Mouse (Mus musculus) lung, postnatal 4 days (tissue): Measurements from ENCODE around the gene Stat2.

Source experiments
- DNase-seq, 2 experiments: peaks; one replicate each; pipeline ENCODE4 v3.0.0; 2021

Stat2 gene

GRCm38 (mm10) chr10:128270287-128270841, at the start of gene Stat2:
Stat2 (plus strand) TSS chr10:128270559.
- peak; percentile 97 to 98 for DNase-seq

GRCm38 (mm10) chr10:128221533-128222286, 48.6 kb upstream of the Stat2 start:
- no peak for DNase-seq

- DNase-seq = no peak
Observed at GRCm38 (mm10) chr10:128225064-128225463, 45.3 kb upstream of the Stat2 start.

GRCm38 (mm10) chr10:128225538-128225937, 44.8 kb upstream of the Stat2 start, which contains the start of gene Mip:
Mip (plus strand) TSS chr10:128225838.
- DNase-seq = no peak

- no peak for DNase-seq
Observed at GRCm38 (mm10) chr10:128227592-128227991, 42.8 kb upstream of the Stat2 start.

GRCm38 (mm10) chr10:128228009-128228408, 42.4 kb upstream of the Stat2 start:
- DNase-seq = no peak

- no peak for DNase-seq
Observed at GRCm38 (mm10) chr10:128230582-128230981, 39.8 kb upstream of the Stat2 start.

- no peak for DNase-seq
Observed at GRCm38 (mm10) chr10:128231146-128231545, 39.2 kb upstream of the Stat2 start.

GRCm38 (mm10) chr10:128231697-128232419, 38.5 kb upstream of the Stat2 start, which contains the start of gene Timeless:
Timeless (plus strand) TSS chr10:128232065.
- peak; percentile 90 to 91 for DNase-seq

GRCm38 (mm10) chr10:128232420-128232985, 37.9 kb upstream of the Stat2 start:
- DNase-seq = peak in 1 of 2 experiments; percentile 72

- no peak for DNase-seq
Observed at GRCm38 (mm10) chr10:128236321-128236720, 34.0 kb upstream of the Stat2 start.

GRCm38 (mm10) chr10:128237807-128238480, 32.4 kb upstream of the Stat2 start:
- DNase-seq = no peak

GRCm38 (mm10) chr10:128239140-128239539, 31.2 kb upstream of the Stat2 start:
- no peak for DNase-seq

- DNase-seq = no peak
Observed at GRCm38 (mm10) chr10:128240131-128240530, 30.2 kb upstream of the Stat2 start.

GRCm38 (mm10) chr10:128243252-128243651, 27.1 kb upstream of the Stat2 start:
- DNase-seq = no peak

GRCm38 (mm10) chr10:128244121-128244520, 26.2 kb upstream of the Stat2 start:
- DNase-seq = no peak

- peak; percentile 56 to 65 for DNase-seq
Observed at GRCm38 (mm10) chr10:128247020-128247732, 23.2 kb upstream of the Stat2 start.

- no peak for DNase-seq
Observed at GRCm38 (mm10) chr10:128250565-128250964, 19.8 kb upstream of the Stat2 start.

GRCm38 (mm10) chr10:128253677-128254255, 16.6 kb upstream of the Stat2 start, which contains the start of gene Apon:
Apon (plus strand) TSS chr10:128254096.
- no peak for DNase-seq

GRCm38 (mm10) chr10:128255925-128256324, 14.4 kb upstream of the Stat2 start:
- DNase-seq = no peak

- DNase-seq = no peak
Observed at GRCm38 (mm10) chr10:128256328-128256727, 14.0 kb upstream of the Stat2 start.

GRCm38 (mm10) chr10:128258953-128259352, 11.4 kb upstream of the Stat2 start:
- DNase-seq = peak in 1 of 2 experiments; percentile 31
